Mouse (Mus musculus) subcutaneous adipose tissue, adult 2 months (tissue): ENCODE measurements around the gene Zbtb49. TPM values are rescaled to one million over a fixed set of nuclear protein-coding genes. Genes with fewer than 3 reads are reported as not detected.

ENCODE experiments used
- polyA plus RNA-seq: library from polyadenylated mRNA; depleted of rRNA; stranded (reverse); fragments of >200 nt; gene quantifications from 2 replicates; pipeline ENCODE4 v1.2.3, GENCODE M21; 2012; ENCODE audit warnings: low replicate concordance; rRNA removed

Gene Zbtb49
- polyA plus RNA-seq, result 7.6 and 13.9 TPM in 2 replicates

DNA sequence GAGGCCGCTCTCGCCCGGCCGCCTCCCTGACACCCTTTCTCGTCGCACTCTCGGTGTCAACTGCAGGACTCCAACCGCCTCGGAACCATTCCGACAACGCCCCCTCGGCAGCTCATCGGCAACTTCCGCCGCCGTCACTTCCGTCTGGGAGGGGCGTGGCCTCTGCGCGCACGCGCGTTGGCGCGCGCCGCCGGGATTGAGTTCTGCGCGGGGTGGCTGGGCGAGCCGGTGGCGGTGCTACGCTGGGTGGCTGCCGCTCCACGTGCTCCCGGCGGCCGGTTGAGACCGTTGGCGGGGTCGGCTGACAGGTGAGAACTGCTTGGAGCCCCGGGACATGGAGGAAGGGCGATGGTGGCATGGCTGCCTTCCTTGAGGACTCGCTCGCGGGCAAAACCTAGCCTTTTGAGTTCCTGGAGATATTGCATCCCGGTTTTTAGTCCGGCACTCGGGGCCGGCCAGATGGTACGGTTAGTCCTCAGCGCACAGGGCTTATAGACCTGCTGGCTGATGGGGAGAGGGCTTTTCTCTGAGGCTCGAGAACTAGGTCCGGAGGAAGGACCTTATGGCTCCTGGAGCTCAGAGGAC, at the start of gene Zbtb49, which contains the start of gene Lyar:
TSS of gene Zbtb49 (minus strand) at position 130 of the 585 bp plus-strand sequence.
TSS of gene Lyar (plus strand) at position 143 of the 585 bp plus-strand sequence.

GRCm38 (mm10) chr5:38260107-38260682, 39.9 kb upstream of the Zbtb49 start, which contains the start of gene Tmem128:
Gene Tmem128, plus strand, starts transcription at chr5:38260185.

GRCm38 (mm10) chr5:38159634-38160413, 60.4 kb downstream of the Zbtb49 start, which contains the start of gene Nsg1:
Gene Nsg1, minus strand, starts transcription at chr5:38159907.

Other genes with a start within 250 kb of the Zbtb49 start
- gene Stx18, start 181.7 kb downstream of the Zbtb49 start, polyA plus RNA-seq, result 30.5 and 43.1 TPM in 2 replicates
- 14.2 and 34.6 TPM in 2 replicates for gene Nsg1, start 60.5 kb downstream of the Zbtb49 start, polyA plus RNA-seq
- 3.5 and 5.3 TPM in 2 replicates for gene Lyar, start within 50 bp of the Zbtb49 start, polyA plus RNA-seq
- 34.8 and 37.2 TPM in 2 replicates for gene Tmem128, start 39.7 kb upstream of the Zbtb49 start, polyA plus RNA-seq
- gene Otop1, start 55.5 kb upstream of the Zbtb49 start, polyA plus RNA-seq, result 5.0 and 14.4 TPM in 2 replicates
- not detected in 2 replicates for gene Drd5, start 98.9 kb upstream of the Zbtb49 start, polyA plus RNA-seq